Mouse (Mus musculus) intestine, embryonic 14.5 days (tissue): ENCODE results near the gene Wdr83. TPM values are rescaled to one million over a fixed set of nuclear protein-coding genes. Genes with fewer than 3 reads are reported as not detected.
A peak's percentile ranks its signal among the peaks of the same experiment; 100 is the strongest.

Experiments used
- ATAC-seq: fragments of 200-750 bp; cut with Nextera tagmentation; replicated peaks from 2 replicates; pipeline ENCODE4 v1.8.0; 2017; ENCODE audit warnings: low read depth, moderate number of reproducible peaks, moderate TSS enrichment, moderate library complexity; ENCODE audit not compliant: low FRiP score, low TSS enrichment
- DNase-seq: peaks from one replicate; pipeline ENCODE4 v3.0.0-alpha.2; 2018; ENCODE audit warnings: low spot score
- H3K27ac ChIP-seq: fragments of 300-500 bp; sonication (generic); 2 replicates; pipeline ENCODE4 v1.5.1; 2014; ENCODE audit warnings: low read depth, mild to moderate bottlenecking, control low read depth
- H3K27me3 ChIP-seq: fragments of 300-500 bp; sonication (generic); replicated peaks from 2 replicates; pipeline ENCODE4 v1.6.1; 2014; ENCODE audit warnings: low read length, control low read depth; ENCODE audit not compliant: control insufficient read depth, insufficient read depth
- H3K36me3 ChIP-seq: fragments of 300-500 bp; sonication (generic); 2 replicates; pipeline ENCODE4 v1.6.1; 2014; ENCODE audit warnings: low read length, control low read depth; ENCODE audit not compliant: control insufficient read depth, insufficient read depth
- H3K4me1 ChIP-seq: fragments of 300-500 bp; sonication (generic); replicated peaks from 2 replicates; pipeline ENCODE4 v1.6.1; 2014; ENCODE audit warnings: low read length, control low read depth, mixed read lengths; ENCODE audit not compliant: control insufficient read depth, insufficient read depth
- H3K4me2 ChIP-seq: fragments of 300-500 bp; sonication (generic); 2 replicates; pipeline ENCODE4 v1.6.1; 2014; ENCODE audit warnings: low read length
- H3K4me3 ChIP-seq: fragments of 300-500 bp; sonication (generic); 2 replicates; pipeline ENCODE4 v1.5.1; 2014; ENCODE audit warnings: low read depth, low read length, control low read depth, mixed read lengths
- H3K9ac ChIP-seq: fragments of 300-500 bp; sonication (generic); 2 replicates; pipeline ENCODE4 v1.6.1; 2014; ENCODE audit warnings: mild to moderate bottlenecking, low read length
- H3K9me3 ChIP-seq: fragments of 300-500 bp; sonication (generic); 2 replicates; pipeline ENCODE4 v1.6.1; 2016; ENCODE audit warnings: low read length, control low read depth; ENCODE audit not compliant: control insufficient read depth
- WGBS: fragments of 180-500 bp; shearing (Covaris S2); extraction: QIAGEN DNeasy Blood & Tissue Kit; methylation state at CpG from one replicate; pipeline ENCODE4 v1.1.7; 2014; 5-methylcytosine and 5-hydroxymethylcytosine counted together
- microRNA-seq: library from miRNA; unstranded; fragments of <30 nt; microRNA quantifications from one replicate; pipeline ENCODE4, GENCODE M21; 2016
- polyA plus RNA-seq: library from polyadenylated mRNA; unstranded; fragments of >200 nt; fragmentation: Nextera tagmentation; extraction: Ambion mirVana; gene quantifications from 2 replicates; pipeline ENCODE4 v1.2.1, GENCODE M21; 2014

Gene Wdr83
- polyA plus RNA-seq, 1 experiment from 2014 or later, result 43.2 TPM

DNA sequence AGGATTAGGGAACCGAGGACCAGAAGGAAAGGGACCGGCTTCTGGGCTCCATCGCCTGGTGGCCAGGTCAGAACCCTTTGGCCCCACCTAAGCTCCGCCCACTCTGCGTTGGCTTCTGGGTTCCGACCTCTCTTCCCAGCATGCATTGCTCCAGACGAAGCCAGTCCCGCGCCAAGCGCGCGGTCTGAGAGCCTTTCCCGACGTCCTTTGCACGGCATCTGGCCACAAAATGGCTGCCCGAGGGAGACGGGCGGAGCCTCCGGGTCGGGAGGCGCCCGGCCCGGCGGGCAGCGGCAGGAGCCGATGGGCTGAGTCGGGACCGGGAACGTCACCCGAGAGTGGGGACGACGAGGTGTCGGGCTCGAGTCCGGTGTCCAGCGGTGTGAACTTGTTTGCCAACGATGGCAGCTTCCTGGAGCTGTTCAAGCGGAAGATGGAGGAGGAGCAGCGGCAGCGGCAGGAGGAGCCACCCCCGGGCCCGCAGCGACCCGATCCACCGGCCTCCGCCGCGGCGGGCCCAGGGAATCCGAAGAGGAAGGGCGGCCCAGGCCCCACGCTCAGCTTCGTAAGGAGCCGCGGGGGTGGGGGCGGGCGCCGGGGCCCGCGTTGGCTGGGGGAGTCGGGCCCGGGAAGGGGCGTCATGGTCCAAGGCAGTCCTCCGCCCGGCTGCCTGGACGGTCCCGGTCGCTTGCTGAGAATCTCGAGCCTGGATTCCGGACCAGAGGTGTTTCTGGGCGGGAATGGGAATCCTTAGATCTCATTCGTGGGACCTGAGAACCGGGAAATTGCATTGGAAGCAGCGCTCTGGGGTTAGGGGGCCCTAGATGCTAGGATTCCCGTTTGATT is 54.2 kb downstream of the Wdr83 start, which contains the start of gene Trir:
Trir (plus strand) TSS at position 154 of the 846 bp plus-strand sequence.
- Histone ChIP-seq H3K4me1 (peaks cover 28% of the 10 kb centered on the region), H3K36me3 (peaks cover 49% of the 10 kb centered on the region), H3K9ac (peak within 1 kb of the TSS; percentile 90), H3K4me3 (peak within 1 kb of the TSS; percentile 93), H3K27me3 (no peaks in the 10 kb centered on the region), H3K27ac (peak within 1 kb of the TSS; percentile 89), H3K9me3 (no peaks in the 10 kb centered on the region), H3K4me2 (peak within 1 kb of the TSS; percentile 66)
- ATAC-seq (peak; percentile 79), DNase-seq (peak; percentile 96)
- WGBS, result under 1% methylated on average over 75 of the region's 75 CpGs

DNA sequence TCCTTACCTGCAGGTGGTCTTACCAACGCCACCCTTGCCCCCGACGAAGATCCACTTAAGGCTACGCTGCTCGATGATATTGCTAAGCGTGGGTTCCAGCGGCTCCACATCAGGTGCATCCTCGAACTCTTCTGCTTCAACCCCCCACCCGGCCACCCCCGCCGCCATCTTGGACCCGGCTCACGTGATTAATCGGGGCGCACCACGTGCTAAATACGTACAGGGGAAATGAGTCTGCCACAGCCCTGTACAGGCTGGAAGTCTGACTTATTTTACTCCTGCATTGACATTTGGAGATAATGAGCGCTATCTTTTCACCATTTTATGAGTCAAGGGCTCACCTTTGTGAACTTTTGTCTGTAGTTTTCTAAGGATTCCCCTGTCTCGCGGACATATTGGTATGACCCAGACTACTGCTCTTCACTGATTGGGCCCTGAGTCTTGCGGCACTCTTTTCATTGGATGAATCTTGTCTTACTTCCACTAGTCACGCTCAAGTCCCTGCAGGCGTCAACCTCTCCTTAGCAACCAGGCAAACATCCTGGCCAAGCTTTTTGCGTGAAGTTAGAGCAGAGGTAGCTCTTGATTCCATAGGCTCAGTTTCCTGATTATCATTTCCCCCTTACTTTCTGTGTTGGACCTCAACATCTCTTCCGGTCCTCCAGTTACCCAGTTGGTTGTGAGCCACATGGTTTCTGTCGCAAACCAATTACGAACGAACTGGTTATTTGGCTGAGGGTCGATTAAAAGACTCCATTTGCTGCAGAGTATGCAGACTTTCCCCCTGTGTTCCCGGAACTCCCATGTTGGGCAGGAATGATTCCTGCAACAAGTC is 55.8 kb downstream of the Wdr83 start, which contains the start of gene Asna1:
Asna1 (minus strand) TSS at position 184 of the 835 bp plus-strand sequence.
- Histone ChIP-seq H3K36me3 (peaks cover 41% of the 10 kb centered on the region), H3K9ac (peak within 1 kb of the TSS; percentile 67)

More for the DNA sequence above, 55.8 kb downstream of the Wdr83 start, which contains the start of gene Asna1:
- Histone ChIP-seq H3K27me3 (no peaks in the 10 kb centered on the region), H3K4me3 (peak within 1 kb of the TSS; percentile 93), H3K4me2 (peak within 1 kb of the TSS; percentile 66), H3K9me3 (no peaks in the 10 kb centered on the region), H3K4me1 (peaks cover 28% of the 10 kb centered on the region), H3K27ac (peak within 1 kb of the TSS; percentile 89)
- ATAC-seq, result peak; percentile 93
- peak; percentile 91 for DNase-seq
- 4% methylated on average over 30 of the region's 30 CpGs for WGBS

Small RNA genes lying within 50 kb of the gene (microRNA-seq; reads per million reads assigned to microRNA genes)
- 0.34 reads per million for gene Gm23388
- 1.1 reads per million, percentile 9 among the genes with 10 or more reads in this experiment for gene Mir7070

Other genes starting within 250 kb of the Wdr83 start
- gene Gadd45gip1, start 249.8 kb downstream of the Wdr83 start, polyA plus RNA-seq, result 57.8 and 60.8 TPM in 2 replicates
- 126 and 129 TPM in 2 replicates for gene Rad23a, start 240.6 kb downstream of the Wdr83 start, polyA plus RNA-seq
- 721 and 823 TPM in 2 replicates for gene Calr, start 234.4 kb downstream of the Wdr83 start, polyA plus RNA-seq
- 89.0 TPM in 2 replicates for gene Farsa, start 224.3 kb downstream of the Wdr83 start, polyA plus RNA-seq
- 67.9 and 68.9 TPM in 2 replicates for gene Syce2, start 209.2 kb downstream of the Wdr83 start, polyA plus RNA-seq
- 35.7 and 37.8 TPM in 2 replicates for gene Gcdh, start 187.4 kb downstream of the Wdr83 start, polyA plus RNA-seq
- gene Klf1, start 179.4 kb downstream of the Wdr83 start, polyA plus RNA-seq, result 0.77 and 1.8 TPM in 2 replicates
- 8.3 and 8.6 TPM in 2 replicates for gene Dnase2a, start 172.7 kb downstream of the Wdr83 start, polyA plus RNA-seq
- gene Mast1, start 143.9 kb downstream of the Wdr83 start, polyA plus RNA-seq, result 2.3 and 2.6 TPM in 2 replicates
- gene Rtbdn, start 134.3 kb downstream of the Wdr83 start, polyA plus RNA-seq, result 0.09 TPM in 1 of 2 replicates, not detected in the other
- gene Gm49661, start 111.9 kb downstream of the Wdr83 start, polyA plus RNA-seq, result not detected in 2 replicates
- gene Prdx2, start 111.7 kb downstream of the Wdr83 start, polyA plus RNA-seq, result 771 and 821 TPM in 2 replicates
- gene Rnaseh2a, start 111.5 kb downstream of the Wdr83 start, polyA plus RNA-seq, result 132 and 141 TPM in 2 replicates
- gene Junb, start 102.6 kb downstream of the Wdr83 start, polyA plus RNA-seq, result 14.4 and 17.2 TPM in 2 replicates
- gene Hook2, start 90.7 kb downstream of the Wdr83 start, polyA plus RNA-seq, result 36.0 and 40.7 TPM in 2 replicates
- gene Best2, start 66.8 kb downstream of the Wdr83 start, polyA plus RNA-seq, result not detected in 2 replicates
- gene Asna1, start 56.0 kb downstream of the Wdr83 start, polyA plus RNA-seq, result 95.9 and 105 TPM in 2 replicates
- gene Trir, start 54.5 kb downstream of the Wdr83 start, polyA plus RNA-seq, result 115 and 143 TPM in 2 replicates
- 15.5 and 15.7 TPM in 2 replicates for gene Tnpo2, start 44.4 kb downstream of the Wdr83 start, polyA plus RNA-seq
- gene Fbxw9, start 21.3 kb downstream of the Wdr83 start, polyA plus RNA-seq, result 26.2 and 26.9 TPM in 2 replicates
- 0.71 TPM in 1 of 2 replicates, not detected in the other for gene Gm5741, start 13.3 kb downstream of the Wdr83 start, polyA plus RNA-seq
- gene Dhps, start 9.5 kb downstream of the Wdr83 start, polyA plus RNA-seq, result 63.8 and 67.5 TPM in 2 replicates
- gene Wdr83os, start 566 bp downstream of the Wdr83 start, polyA plus RNA-seq, result 142 and 156 TPM in 2 replicates
- gene Man2b1, start 2.0 kb upstream of the Wdr83 start, polyA plus RNA-seq, result 41.7 and 46.7 TPM in 2 replicates
- gene Zfp791, start 41.8 kb upstream of the Wdr83 start, polyA plus RNA-seq, result 2.2 and 2.3 TPM in 2 replicates
- not detected in 2 replicates for gene Cks1brt, start 70.6 kb upstream of the Wdr83 start, polyA plus RNA-seq
- gene Olfr371, start 144.7 kb upstream of the Wdr83 start, polyA plus RNA-seq, result not detected in 2 replicates
- gene Orc6, start 218.3 kb upstream of the Wdr83 start, polyA plus RNA-seq, result 124 and 126 TPM in 2 replicates
- gene Vps35, start 218.5 kb upstream of the Wdr83 start, polyA plus RNA-seq, result 138 and 147 TPM in 2 replicates